Mouse (Mus musculus) liver, embryonic 14.5 days (tissue): ENCODE measurements around the gene Dock9. TPM values are rescaled to one million over a fixed set of nuclear protein-coding genes. Genes with fewer than 3 reads are reported as not detected.

Experiments
- ATAC-seq: fragments of 200-750 bp; cut with Nextera tagmentation; 2 replicates; pipeline ENCODE4 v1.8.0; 2017; ENCODE audit warnings: moderate number of reproducible peaks, mild to moderate bottlenecking, moderate library complexity; ENCODE audit not compliant: insufficient read depth
- DNase-seq, 3 experiments: peaks; one replicate each; pipeline ENCODE4 v3.0.0-alpha.2; 2012 to 2013; ENCODE audit warnings: low read depth in 3 of 3, low spot score in 3 of 3
- H3K27ac ChIP-seq: fragments of 300-500 bp; sonication (generic); 2 replicates; pipeline ENCODE4 v1.5.1; 2014; ENCODE audit warnings: moderate library complexity, mild to moderate bottlenecking, control low read depth, inconsistent platforms
- H3K27me3 ChIP-seq: fragments of 300-500 bp; sonication (generic); 2 replicates; pipeline ENCODE4 v1.6.1; 2014; ENCODE audit warnings: mild to moderate bottlenecking, low read length, moderate library complexity; ENCODE audit not compliant: control insufficient read depth, insufficient read depth
- H3K36me3 ChIP-seq: fragments of 300-500 bp; sonication (generic); replicated peaks from 2 replicates; pipeline ENCODE4 v1.6.1; 2014; ENCODE audit warnings: low read depth; ENCODE audit not compliant: control insufficient read depth, insufficient read depth
- H3K4me1 ChIP-seq, 2 experiments: fragments of 200-500 bp in 1 of 2; fragments of 300-500 bp in 1 of 2; sonication (generic) in 1 of 2; replicated peaks; 2 replicates each; pipeline ENCODE4 v1.6.1; 2012 to 2014; ENCODE audit warnings: antibody characterized with exemption in 1 of 2, inconsistent platforms in 1 of 2, low read length in 1 of 2; ENCODE audit not compliant: control insufficient read depth in 2 of 2, insufficient read depth in 2 of 2
- H3K4me2 ChIP-seq: fragments of 300-500 bp; sonication (generic); 2 replicates; pipeline ENCODE4 v1.6.1; 2014; ENCODE audit warnings: low read depth, mild to moderate bottlenecking, control low read depth, moderate library complexity
- H3K4me3 ChIP-seq, 2 experiments: fragments of 200-500 bp in 1 of 2; fragments of 300-500 bp in 1 of 2; sonication (generic) in 1 of 2; 2 replicates each; pipeline ENCODE4 v1.5.1; 2012 to 2014; ENCODE audit warnings: low read depth in 2 of 2, low read length in 2 of 2, mild to moderate bottlenecking in 2 of 2, control low read depth in 1 of 2, inconsistent platforms in 1 of 2, moderate library complexity in 1 of 2; ENCODE audit not compliant: insufficient read depth in 1 of 2
- H3K9ac ChIP-seq: fragments of 300-500 bp; sonication (generic); replicated peaks from 2 replicates; pipeline ENCODE4 v1.6.1; 2014; ENCODE audit warnings: mild to moderate bottlenecking, control low read depth, moderate library complexity
- H3K9me3 ChIP-seq: fragments of 300-500 bp; sonication (generic); 2 replicates; pipeline ENCODE4 v1.6.1; 2016; ENCODE audit warnings: low read length, mixed read lengths; ENCODE audit not compliant: control insufficient read depth
- CTCF ChIP-seq: IDR thresholded peaks from 2 replicates; pipeline ENCODE4 v1.5.1; 2016; ENCODE audit warnings: antibody characterized with exemption, low read depth, control low read depth
- EP300 ChIP-seq: IDR thresholded peaks from 2 replicates; pipeline ENCODE4 v1.6.1; 2016; ENCODE audit warnings: antibody characterized with exemption, low read depth
- WGBS: fragments of 180-500 bp; shearing (Covaris S2); extraction: QIAGEN DNeasy Blood & Tissue Kit; methylation state at CpG from one replicate; pipeline ENCODE4 v1.1.7; 2014; ENCODE audit not compliant: insufficient replicate concordance; 5-methylcytosine and 5-hydroxymethylcytosine counted together
- polyA plus RNA-seq, 2 experiments: library from polyadenylated mRNA; depleted of rRNA in 1 of 2; stranded (reverse) in 1 of 2; unstranded in 1 of 2; fragments of >200 nt; fragmentation: Nextera tagmentation in 1 of 2; extraction: Ambion mirVana in 1 of 2; gene quantifications; 2 replicates each; pipeline versions ENCODE4 v1.2.1 to v1.2.3; 2012 to 2014

Gene Dock9
- polyA plus RNA-seq, 2 experiments = 1.2 to 1.8 TPM

GRCm38 (mm10) chr14:121621806-121622205 is 175.8 kb downstream of the Dock9 start:
- Histone ChIP-seq H3K27ac (no peak overlapping the region), H3K36me3 (no peaks in the 10 kb centered on the region), H3K4me2 (no peak overlapping the region), H3K4me1 (no peaks in the 10 kb centered on the region), H3K4me3 (no peak overlapping the region), H3K27me3 (no peaks in the 10 kb centered on the region), H3K9ac (no peak overlapping the region), H3K9me3 (no peaks in the 10 kb centered on the region)
- DNase-seq (no peak), ATAC-seq (no peak)
- WGBS = 76% methylated on average over 3 of the region's 3 CpGs
- TF ChIP-seq CTCF = no peak
- TF ChIP-seq EP300 = no peak

- ATAC-seq (no peak), DNase-seq (no peak)
- TF ChIP-seq CTCF (no peak), EP300 (no peak)
- Histone ChIP-seq H3K36me3 (no peaks in the 10 kb centered on the region), H3K27me3 (no peaks in the 10 kb centered on the region), H3K4me2 (no peak overlapping the region), H3K9me3 (no peaks in the 10 kb centered on the region), H3K9ac (no peak overlapping the region), H3K4me1 (no peaks in the 10 kb centered on the region), H3K27ac (no peak overlapping the region), H3K4me3 (no peak overlapping the region)
- 78% methylated on average over 3 of the region's 3 CpGs for WGBS
These were observed 177.1 kb downstream of the Dock9 start for GRCm38 (mm10) chr14:121620567-121620966.

- H3K27ac ChIP-seq = no peak overlapping the region
- H3K9me3 ChIP-seq = no peaks in the 10 kb centered on the region
- no peak overlapping the region for H3K9ac ChIP-seq
- no peak for DNase-seq
- 89% methylated on average over 7 of the region's 7 CpGs for WGBS
- TF ChIP-seq EP300 (no peak), CTCF (no peak)
- H3K4me1 ChIP-seq = no peaks in the 10 kb centered on the region
- H3K36me3 ChIP-seq = no peaks in the 10 kb centered on the region
- H3K27me3 ChIP-seq = no peaks in the 10 kb centered on the region
- no peak for ATAC-seq
- no peak overlapping the region for H3K4me3 ChIP-seq
- no peak overlapping the region for H3K4me2 ChIP-seq
These were observed 177.5 kb downstream of the Dock9 start for GRCm38 (mm10) chr14:121620157-121620556.

- Histone ChIP-seq H3K9me3 (no peaks in the 10 kb centered on the region), H3K4me3 (no peak overlapping the region), H3K9ac (no peak overlapping the region), H3K36me3 (no peaks in the 10 kb centered on the region), H3K4me1 (no peaks in the 10 kb centered on the region), H3K27me3 (no peaks in the 10 kb centered on the region), H3K27ac (no peak overlapping the region), H3K4me2 (no peak overlapping the region)
- WGBS = 59% methylated on average over 4 of the region's 4 CpGs
- TF ChIP-seq EP300 (no peak), CTCF (no peak)
- ATAC-seq = no peak
- DNase-seq = no peak
These were observed 179.8 kb downstream of the Dock9 start for GRCm38 (mm10) chr14:121617645-121618390.

GRCm38 (mm10) chr14:121615431-121615830 is 182.2 kb downstream of the Dock9 start:
- TF ChIP-seq EP300 (no peak), CTCF (no peak)
- H3K9me3 ChIP-seq = no peaks in the 10 kb centered on the region
- H3K36me3 ChIP-seq = no peaks in the 10 kb centered on the region
- no peaks in the 10 kb centered on the region for H3K27me3 ChIP-seq
- H3K27ac ChIP-seq = no peak overlapping the region
- WGBS = 60% methylated on average over 10 of the region's 10 CpGs
- ATAC-seq (no peak), DNase-seq (no peak)
- no peak overlapping the region for H3K9ac ChIP-seq
- H3K4me1 ChIP-seq = no peaks in the 10 kb centered on the region
- no peak overlapping the region for H3K4me2 ChIP-seq
- H3K4me3 ChIP-seq = no peak overlapping the region
